Mouse (Mus musculus) heart, postnatal 10 days (tissue): ENCODE data around the gene Pheta2. TPM values are rescaled to one million over a fixed set of nuclear protein-coding genes. Genes with fewer than 3 reads are reported as not detected.
A peak's percentile ranks its signal among the peaks of the same experiment; 100 is the strongest.
"Not testable (repeated sequence)": the region's sequence is repeated elsewhere in the genome, so short reads cannot be mapped to it uniquely, and the experiment has no call there.

Experiments used
- DNase-seq, 2 experiments: peaks; one replicate each; pipeline ENCODE4 v3.0.0; 2021
- intact Hi-C: fragments of 180-260 bp; cut with DNase I; formaldehyde crosslinking; loops from one replicate; pipeline ENCODE4 v1.15.1; 2025
- total RNA-seq, 2 experiments: library from RNA; stranded (reverse); gene quantifications; 2 replicates each; pipeline ENCODE4 v1.2.3; 2021

Gene Pheta2
- total RNA-seq, 2 experiments from 2014 or later = 2.8 to 3.2 TPM

DNA sequence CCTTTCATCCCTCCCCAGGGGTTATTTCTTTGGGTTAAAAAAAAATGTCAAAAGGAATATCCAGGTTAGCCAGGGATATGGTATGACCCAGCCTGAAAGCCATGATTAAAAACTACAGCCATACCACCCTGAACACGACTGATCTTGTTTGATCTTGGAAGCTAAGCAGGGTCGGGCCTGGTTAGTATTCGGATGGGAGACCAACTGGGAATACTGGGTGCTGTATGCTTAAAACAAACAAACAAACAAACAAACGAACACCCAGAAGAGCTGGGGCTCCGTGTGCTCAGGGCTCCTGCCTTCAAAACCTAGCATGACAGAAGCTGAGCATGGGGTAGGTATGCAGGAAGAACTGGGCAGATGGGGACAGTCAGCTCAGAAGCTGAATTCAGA, 3.8 kb downstream of the Pheta2 start:
- DNase-seq = no peak
- intact Hi-C loops = no loop called here

DNA sequence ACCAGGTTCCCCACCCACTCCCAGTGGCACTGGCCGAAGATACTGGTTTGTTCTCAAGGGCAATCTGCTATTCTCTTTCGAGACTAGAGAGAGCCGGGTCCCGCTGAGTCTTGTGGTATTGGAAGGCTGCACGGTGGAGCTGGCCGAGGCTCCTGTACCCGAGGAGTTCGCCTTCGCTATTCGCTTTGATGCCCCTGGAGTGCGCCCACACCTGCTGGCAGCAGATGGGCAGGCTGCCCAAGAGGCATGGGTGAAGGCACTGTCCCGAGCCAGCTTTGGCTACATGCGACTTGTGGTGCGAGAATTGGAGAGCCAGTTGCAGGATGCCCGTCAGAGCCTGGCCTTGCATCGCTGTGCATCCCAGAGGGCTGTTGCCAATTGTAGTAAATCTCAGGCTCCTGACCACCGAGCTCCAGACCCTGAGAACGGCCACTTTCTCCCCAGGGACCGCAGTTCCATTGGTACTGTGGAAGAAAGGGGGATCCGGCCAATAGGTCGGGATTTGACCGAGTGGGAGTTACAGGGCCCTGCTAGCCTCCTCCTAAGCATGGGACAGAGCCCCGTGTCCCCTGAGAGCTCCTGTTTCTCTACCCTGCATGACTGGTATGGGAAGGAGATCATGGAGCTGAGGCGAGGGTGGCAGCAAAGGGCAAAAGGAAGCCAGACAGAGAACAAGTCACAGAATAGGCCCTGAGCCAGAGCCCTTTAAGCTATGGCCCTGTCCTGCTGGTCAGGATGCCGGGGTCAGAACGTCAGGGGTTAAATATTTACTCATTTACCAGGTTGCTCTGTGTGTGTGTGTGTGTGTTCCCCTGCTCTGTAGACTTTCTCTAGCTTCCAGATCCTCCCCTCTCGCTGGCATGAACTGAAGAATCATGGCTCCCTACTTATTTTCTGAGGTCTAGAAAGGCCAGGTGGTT, 4.9 kb downstream of the Pheta2 start:
- intact Hi-C loops = no loop called here
- DNase-seq = no peak

DNA sequence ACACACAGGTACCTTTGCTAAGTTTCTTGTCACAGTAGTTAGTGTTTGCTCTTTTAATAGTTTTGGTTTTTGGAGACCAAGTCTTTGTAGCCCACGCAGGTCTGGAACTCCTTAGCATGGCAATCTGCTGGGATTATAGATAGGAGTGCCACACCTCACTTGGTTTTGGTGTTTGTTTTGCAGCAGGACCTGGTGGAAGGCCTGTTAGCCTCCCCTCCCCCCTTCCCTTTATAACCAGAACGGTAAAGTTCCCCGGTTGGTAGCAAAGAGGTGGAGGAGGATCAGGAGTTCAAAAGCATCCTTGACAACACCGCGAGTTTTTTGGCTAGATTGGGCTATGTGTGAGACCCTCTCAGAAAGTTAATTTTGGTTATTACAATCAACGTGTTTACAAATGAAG, 6.2 kb downstream of the Pheta2 start:
- no peak for DNase-seq
- intact Hi-C loops = no loop called here

DNA sequence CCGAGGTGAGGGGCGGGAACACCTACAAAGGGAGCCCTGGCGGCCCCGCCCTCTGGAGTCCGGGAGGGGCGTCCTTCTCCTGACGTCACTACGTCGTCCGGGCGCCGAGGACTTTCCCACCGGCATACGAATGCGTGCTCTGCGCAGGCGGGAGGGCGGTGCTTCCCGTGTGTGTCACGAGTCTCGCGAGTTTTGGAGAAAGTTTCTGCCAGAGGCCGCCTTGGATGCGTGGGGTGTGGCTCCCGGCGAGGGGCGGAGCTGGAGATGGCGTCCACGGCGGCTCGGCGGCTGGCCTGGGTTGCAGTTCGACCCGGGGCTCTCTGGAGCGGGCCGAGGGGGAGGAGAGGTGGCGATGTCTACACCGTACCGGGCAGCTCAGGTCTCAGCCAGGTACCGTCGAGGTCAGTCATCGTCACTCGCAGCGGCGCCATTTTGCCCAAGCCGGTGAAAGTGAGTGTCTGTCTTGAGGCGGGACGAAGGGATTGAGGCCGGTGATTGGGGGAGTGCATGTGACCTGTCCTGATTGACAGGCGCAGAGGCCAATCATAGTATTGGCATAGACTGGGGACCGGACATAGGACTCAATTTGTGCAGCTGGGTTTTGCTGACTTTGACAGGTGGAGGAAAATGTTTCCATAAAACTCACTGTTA, 7.2 kb downstream of the Pheta2 start:
- peak; percentile 99 for DNase-seq
- intact Hi-C loops = no loop called here

DNA sequence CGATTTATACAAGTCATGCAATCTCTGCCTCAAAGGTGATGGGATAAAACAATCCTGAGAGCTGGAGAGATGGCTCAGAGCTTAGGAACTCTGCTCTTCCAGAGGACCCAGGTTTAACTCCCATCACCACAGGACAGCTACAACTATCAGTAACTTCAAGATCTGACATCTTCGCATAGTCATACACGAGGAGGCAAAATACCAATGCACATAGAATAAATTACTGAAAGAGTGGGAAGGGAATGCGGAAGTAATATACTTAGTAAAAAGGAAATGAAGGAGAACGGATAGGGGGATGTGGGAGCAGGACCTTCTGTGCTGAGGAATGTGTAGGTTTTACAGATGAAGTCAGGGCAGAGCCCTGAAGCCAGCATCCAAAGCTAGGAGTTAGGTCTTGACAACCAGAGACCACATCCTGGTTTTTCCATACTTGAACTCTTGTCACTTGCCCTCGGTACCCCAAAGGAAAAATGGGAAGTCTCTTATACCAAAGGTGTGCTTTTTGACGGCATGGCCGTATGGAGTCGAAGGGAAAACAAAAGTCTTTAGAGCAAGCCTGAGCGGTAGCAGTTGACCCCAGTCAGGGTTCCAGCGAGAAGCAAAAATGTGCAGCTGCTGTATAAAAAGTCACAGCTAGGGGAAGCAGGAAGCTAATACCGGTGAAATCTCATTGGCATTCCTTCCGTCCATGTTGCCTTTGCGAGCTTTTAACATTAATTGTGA, 8.0 kb downstream of the Pheta2 start:
- DNase-seq = peak in 1 of 2 experiments; percentile 24
- intact Hi-C loops = no loop called here

DNA sequence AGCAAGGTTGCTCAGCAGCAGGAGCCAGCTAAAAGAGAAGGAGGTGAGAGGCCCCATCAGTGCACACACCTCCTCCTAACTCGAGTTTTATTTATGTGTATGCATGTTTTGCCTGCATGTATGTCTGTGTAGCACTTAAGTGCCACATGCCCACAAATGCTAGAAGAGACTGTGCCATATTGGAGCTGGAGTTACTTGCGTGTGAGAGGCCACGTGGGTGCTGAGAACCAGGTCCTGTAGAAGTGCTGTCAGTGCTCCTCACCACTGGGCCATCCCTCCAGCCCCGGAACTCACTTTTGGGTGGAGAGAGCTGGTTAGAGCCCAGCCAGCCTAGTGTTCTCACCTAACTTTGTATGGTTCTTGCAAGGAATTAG, 8.5 kb downstream of the Pheta2 start:
- intact Hi-C loops = no loop called here
- DNase-seq = no peak

DNA sequence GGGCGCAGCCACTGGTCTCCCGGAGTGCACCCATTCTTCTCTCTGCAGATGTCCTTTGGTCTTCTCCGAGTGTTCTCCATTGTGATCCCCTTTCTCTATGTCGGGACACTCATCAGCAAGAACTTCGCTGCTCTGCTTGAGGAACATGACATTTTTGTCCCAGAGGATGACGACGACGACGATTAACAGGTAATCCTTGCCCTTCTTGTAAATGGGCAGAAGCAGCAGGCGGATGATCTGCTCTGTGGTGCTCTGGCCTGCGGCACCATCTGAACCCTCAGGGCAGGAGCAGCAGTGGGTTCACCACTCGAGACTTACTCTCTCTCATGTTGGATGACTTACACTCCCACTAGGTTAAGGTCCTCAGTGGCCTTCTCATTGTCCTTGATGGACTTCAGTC, 9.1 kb downstream of the Pheta2 start:
- no peak for DNase-seq
- intact Hi-C loops = no loop called here

DNA sequence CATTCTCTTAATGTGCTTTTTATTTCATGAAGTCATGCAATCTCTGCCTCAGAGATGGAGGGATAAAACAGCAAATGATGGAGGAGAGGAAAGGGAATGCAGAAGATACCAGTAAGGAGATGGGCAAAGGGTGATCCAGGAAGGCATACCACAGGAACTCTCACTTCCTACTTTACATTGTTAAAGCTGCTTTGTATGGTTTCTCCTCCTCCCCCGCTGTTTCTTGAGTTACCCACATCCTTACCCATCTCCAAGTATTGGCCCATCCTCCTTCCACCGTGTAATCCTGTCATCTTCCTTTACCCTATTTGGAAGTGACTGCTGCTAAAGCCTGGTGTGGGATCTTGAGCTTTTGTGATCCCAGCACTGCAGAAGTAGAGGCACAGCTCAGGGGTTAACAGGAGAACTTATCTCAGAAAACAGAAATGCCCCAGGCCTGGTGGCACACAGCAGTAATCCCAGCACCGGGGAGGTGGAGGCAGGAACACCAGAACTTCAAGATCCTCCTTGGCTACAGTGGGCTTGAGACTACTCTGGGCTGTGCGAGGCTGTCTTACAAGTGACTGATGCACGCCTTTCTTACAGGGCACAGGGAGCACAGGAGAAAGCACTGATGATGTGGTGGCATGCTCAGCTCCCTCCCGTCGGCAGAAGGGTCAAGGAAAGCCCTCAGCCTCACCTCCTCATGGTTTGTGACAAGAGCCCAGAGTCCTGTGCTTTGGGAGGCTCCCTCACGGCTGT, 9.7 kb downstream of the Pheta2 start:
- no peak for DNase-seq
- intact Hi-C loops = no loop called here

DNA sequence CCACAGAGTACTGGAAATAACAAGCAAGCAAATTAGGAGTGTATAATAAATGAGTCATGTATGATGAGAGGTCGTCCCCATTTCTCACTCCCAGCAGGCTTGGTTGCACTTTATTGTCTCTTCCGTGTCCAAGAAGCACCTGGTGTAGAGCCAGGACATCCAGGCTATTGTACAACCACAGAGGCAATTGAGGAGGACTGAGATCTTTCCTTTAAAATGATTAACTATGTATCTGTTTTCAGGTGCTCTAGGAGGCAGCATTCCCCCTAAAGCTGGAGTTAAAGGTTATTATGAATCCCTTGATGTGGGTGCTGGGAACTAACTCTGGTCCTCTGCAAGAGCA, 10.2 kb downstream of the Pheta2 start:
- intact Hi-C loops = no loop called here

DNA sequence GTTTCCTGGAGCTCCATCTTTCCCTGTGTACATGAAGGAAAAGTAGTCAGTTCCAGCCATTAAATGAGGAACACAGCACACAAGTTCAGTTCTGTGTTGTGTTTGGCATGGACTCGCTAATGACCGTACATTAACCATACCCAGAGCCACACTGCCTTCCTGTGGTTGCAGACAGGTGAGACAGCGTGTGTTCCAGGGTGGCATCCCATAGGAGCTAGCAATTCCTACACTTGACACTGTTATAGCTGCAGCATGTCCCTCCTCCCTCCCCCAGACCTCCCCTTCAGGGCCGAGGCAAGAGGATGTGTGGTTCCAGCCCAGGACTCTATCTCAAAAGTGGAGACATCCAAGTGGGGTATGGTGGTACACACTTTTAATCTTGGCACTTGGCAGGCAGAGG, 11.6 kb downstream of the Pheta2 start:
- no peak for DNase-seq
- intact Hi-C loops = loop anchor here (5.0 kb wide), 1 partner anchor 78 kb away; the partner anchor contains the start of gene Sept3

More for the DNA sequence above, 10.2 kb downstream of the Pheta2 start:
- no peak for DNase-seq

DNA sequence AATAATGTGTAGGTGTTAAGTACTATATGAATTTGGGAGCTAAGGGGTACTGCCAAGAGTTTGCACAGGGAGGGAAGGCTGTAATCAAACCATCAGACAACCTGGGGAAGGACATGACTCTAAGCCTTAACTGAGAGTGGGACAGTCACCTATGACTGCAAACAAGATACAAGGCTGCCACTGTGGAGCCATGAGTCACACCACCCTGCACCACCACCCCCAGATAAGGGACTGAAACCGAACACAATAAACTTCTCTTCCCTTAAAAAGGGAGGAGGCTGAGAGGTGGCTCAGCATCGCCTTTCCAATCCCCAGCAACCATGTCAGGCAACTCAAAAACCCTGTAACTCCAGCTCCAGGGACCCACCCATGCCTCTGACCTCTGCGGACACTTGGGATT, 12.7 kb downstream of the Pheta2 start:
- DNase-seq = no peak

DNA sequence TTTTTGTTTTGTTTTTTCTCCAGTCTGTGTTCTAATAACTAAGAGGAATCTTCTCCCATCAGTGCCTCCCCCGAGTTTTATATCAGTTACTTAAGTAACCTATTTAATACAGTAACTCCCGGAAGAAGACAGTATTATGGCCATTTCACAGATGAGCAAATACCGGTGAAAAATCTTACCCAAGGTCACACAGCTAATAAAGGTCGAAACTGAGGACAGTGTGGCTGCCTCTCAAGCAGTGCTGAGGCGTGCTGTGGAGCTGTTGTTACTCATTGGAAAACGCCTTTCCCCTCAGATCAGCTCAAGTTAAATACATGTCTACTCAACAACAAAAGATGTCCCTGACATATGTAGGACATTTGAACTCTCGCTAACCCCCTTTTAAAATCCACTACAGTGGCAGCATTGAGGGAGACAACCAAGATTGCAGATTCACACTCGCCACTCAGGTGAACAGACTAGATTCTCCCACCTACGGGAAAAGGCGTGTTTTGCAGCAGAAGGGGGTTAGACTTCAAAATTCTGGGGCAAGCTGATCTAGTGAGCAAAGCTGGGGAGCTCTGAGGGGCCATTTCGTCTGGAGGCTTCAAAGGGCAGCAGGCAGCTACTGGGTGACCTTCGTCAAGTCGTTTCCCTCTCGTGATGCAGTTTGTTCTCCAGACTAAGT, 14.5 kb downstream of the Pheta2 start:
- intact Hi-C loops = loop anchor here (5.0 kb wide), 1 partner anchor 81 kb away; the partner anchor contains the start of gene Sept3
- peak in 1 of 2 experiments; percentile 53 for DNase-seq

More for the DNA sequence above, 12.7 kb downstream of the Pheta2 start:
- intact Hi-C loops = loop anchor here (5.0 kb wide), 1 partner anchor 79 kb away; the partner anchor contains the start of gene Sept3

DNA sequence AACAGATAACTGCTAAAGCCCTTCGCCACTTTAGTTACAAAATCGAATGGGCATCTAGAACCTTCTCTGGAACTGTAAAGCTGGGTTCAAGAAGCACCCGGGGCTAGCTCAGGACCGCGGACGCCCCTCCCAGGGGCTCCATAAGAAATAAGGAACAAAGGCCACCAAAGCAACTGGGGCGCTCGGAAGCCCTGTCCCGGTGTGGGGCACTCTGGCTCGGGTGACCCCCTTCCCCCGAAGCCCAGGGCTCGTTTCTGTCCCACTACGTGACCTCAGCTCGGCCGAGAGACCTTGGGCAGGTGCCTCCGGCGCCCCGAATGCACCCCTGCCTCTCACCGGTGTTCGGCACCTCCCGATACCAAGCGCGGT, 15.0 kb downstream of the Pheta2 start:
- intact Hi-C loops = loop anchor here (1.0 to 5.0 kb wide), 3 partner anchors 23 to 81 kb away; partner anchors contain the start of gene Sept3
- no peak for DNase-seq

DNA sequence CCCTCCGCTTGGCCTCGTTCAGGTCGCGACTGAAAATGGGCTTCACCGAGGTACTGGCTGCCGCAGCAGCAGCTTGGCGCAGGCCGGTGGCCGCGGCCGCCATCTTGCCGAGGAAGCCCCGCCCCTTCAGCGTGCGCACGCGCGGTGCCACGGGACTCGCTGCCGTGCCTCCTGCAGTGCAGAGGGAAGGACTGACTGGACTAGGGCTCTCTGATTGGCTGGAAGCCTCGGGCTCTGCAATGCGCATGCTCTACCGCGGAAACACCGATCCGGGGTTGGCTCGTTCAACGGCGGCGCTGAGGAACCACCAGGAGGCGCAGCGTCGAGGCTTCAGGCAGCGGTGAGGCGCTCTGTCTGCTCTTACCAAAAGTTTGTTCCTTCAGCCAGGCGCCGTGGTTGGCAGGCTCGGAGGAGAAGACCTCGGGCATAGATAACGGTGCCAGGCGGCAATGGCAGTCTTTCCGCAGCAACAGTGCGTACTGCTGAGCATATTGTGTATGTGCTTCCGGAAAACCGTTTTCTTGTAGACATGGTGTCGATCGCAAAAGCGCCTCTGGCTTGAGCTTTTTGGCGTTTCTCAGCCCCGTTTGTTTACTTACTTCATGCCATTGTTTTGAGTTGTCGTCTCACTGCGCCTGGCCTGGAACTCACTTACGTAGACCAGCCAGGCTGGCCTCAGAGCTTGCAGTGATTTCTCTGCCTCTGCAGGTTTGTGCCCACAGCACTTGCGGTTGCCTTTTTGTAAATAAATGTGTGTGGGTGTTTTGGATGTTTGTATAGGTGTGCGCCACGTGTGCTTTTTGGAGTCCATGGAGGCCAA, 15.6 kb downstream of the Pheta2 start, which contains the start of gene Ndufa6:
Ndufa6 (minus strand) TSS at position 197 of the 820 bp plus-strand sequence.
- intact Hi-C loops = loop anchor here (1.0 to 5.0 kb wide), 3 partner anchors 22 to 82 kb away; partner anchors contain the start of gene Sept3
- DNase-seq = peak; percentile 98

DNA sequence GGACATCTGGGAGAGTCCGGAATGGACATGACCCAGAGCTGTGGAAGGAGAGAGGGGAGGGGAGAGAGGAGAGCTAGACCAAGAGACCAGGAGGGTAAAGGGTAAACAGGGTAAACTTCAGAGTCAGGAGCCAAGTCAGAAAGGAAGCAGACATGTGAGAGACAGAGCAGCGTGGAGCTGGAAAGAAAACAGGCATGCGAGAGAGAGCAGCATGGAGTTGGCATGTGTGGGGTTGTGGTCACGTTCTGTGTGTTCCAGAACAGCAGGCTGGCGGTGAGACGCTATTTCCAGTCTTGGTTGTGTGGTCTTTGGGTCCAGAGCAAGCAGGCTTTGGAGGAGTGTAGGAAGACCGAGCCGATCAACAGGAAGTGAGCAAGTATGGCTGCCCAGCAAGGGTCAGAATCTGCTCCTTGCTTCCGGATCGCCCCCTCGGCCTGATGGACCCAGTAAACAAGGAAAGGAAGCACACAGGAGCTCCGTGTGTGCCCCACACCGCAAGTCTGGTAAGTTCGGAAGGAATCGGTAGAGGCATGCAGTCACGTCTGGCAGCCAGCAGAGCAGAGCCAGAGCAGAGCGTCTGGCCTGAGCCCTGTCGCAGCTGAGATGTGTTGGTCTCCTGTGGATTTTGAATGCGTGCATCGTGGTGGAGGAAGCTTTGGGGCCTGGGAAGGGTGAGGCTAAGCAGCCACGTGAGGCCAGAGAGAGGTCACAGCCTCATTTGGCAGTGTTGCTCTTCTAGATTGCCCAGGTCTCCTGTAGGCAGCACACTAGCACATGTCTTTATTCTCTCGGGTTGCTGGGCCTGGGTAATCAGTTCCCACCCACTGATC, 19.9 kb downstream of the Pheta2 start:
- intact Hi-C loops = no loop called here
- DNase-seq = peak in 1 of 2 experiments; percentile 47

DNA sequence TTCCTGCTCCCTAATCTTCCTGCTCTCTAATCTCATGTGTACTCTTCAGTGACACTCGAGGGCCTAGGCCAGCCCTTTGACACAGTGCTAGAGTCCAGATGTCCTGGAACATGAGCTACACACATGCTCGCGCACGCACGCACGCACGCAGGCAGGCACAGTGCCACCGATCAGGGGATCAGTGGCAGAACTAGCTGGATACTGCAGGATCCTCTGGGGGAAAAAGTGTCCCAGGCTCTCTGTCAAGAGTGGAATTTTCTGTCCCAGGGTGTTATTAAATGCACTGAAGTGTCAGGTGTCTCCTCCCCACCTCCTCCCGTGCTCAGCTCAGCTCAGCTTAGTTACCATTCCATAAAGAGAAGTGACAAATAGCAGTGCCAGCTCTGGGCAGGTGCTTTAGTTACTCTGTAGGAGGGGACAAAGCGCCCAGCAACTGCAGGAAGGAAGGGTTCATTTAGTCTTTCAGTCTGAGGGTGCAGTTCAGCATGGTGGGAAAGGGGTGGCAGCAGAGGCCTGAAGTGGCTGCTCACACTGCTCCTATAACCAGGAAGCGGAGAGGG, 22.8 kb downstream of the Pheta2 start:
- intact Hi-C loops = no loop called here
- DNase-seq = peak in 1 of 2 experiments; percentile 48

DNA sequence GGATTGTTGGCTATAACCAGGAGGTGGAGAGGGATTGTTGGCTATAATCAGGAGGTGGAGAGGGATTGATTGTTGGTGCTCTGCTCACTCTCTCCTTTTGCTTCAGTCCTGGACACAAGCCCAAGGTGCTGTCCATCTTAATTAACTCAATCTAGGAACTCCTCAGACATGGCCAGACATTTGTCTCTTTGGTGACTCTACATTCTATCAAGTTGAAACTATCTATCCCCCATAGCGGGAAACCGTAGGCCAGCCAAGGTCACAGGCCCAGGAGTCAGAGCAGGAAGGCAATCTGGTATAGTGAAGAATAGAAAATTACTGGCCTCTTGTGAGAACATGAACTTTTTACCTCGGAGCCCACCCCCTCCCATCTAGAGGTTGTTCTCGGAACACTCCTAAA, 23.5 kb downstream of the Pheta2 start:
- intact Hi-C loops = no loop called here
- no peak for DNase-seq

DNA sequence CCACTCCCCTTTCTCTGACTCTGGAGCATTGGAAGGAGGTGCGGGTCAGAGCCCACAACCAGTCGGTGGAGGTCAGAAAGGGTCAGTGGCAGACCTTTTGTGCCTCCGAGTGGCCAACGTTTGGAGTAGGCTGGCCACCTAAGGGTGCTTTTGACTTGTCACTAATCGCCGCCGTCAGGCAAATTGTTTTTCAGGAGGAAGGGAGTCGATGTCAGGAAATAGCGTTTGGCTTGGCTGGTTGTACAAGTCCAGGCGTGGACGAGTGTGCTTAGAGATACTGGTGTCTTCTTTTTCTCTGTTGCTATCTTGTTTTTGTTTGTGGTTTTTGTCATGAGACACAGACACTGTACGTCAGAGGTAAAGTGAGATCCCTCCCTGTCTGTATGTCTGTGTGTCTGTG, 25.1 kb downstream of the Pheta2 start:
- intact Hi-C loops, DNase-seq: not testable (repeated sequence)
